Mouse (Mus musculus) hindbrain, embryonic 11.5 days (tissue): Measurements from ENCODE around the gene Rpl9. TPM values are rescaled to one million over a fixed set of nuclear protein-coding genes. Genes with fewer than 3 reads are reported as not detected.

Source experiments
- ATAC-seq: fragments of 200-750 bp; cut with Nextera tagmentation; 2 replicates; pipeline ENCODE4 v1.8.0; 2017; ENCODE audit warnings: mild to moderate bottlenecking, moderate TSS enrichment, moderate library complexity; ENCODE audit not compliant: low FRiP score
- DNase-seq: peaks from one replicate; pipeline ENCODE4 v3.0.0-alpha.2; 2015; ENCODE audit warnings: low spot score
- H3K27ac ChIP-seq: fragments of 300-500 bp; sonication (generic); 2 replicates; pipeline ENCODE4 v1.5.1; 2014; ENCODE audit warnings: mild to moderate bottlenecking, low read depth, low read length
- H3K27me3 ChIP-seq: fragments of 300-500 bp; sonication (generic); 2 replicates; pipeline ENCODE4 v1.6.1; 2014; ENCODE audit warnings: mild to moderate bottlenecking, low read length, moderate library complexity, mixed read lengths; ENCODE audit not compliant: control insufficient read depth, insufficient read depth
- H3K36me3 ChIP-seq: fragments of 300-500 bp; sonication (generic); 2 replicates; pipeline ENCODE4 v1.6.1; 2014; ENCODE audit warnings: mild to moderate bottlenecking, low read length, moderate library complexity, mixed read lengths; ENCODE audit not compliant: control insufficient read depth, insufficient read depth
- H3K4me1 ChIP-seq: fragments of 300-500 bp; sonication (generic); replicated peaks from 2 replicates; pipeline ENCODE4 v1.6.1; 2014; ENCODE audit warnings: low read length, mixed read lengths; ENCODE audit not compliant: control insufficient read depth, insufficient read depth
- H3K4me2 ChIP-seq: fragments of 300-500 bp; sonication (generic); replicated peaks from 2 replicates; pipeline ENCODE4 v1.6.1; 2014; ENCODE audit warnings: mild to moderate bottlenecking, low read depth, low read length
- H3K4me3 ChIP-seq: fragments of 300-500 bp; sonication (generic); 2 replicates; pipeline ENCODE4 v1.5.1; 2014; ENCODE audit warnings: low read depth, low read length
- H3K9ac ChIP-seq: fragments of 300-500 bp; sonication (generic); 2 replicates; pipeline ENCODE4 v1.6.1; 2014; ENCODE audit warnings: low read depth, low read length
- H3K9me3 ChIP-seq: fragments of 300-500 bp; sonication (generic); 2 replicates; pipeline ENCODE4 v1.6.1; 2016; ENCODE audit warnings: low read length; ENCODE audit not compliant: control insufficient read depth
- WGBS: fragments of 180-500 bp; shearing (Covaris S2); extraction: QIAGEN DNeasy Blood & Tissue Kit; methylation state at CpG from one replicate; pipeline ENCODE4 v1.1.7; 2014; 5-methylcytosine and 5-hydroxymethylcytosine counted together
- polyA plus RNA-seq: library from polyadenylated mRNA; unstranded; fragments of >200 nt; fragmentation: Nextera tagmentation; extraction: Ambion mirVana; gene quantifications from 2 replicates; pipeline ENCODE4 v1.2.1, GENCODE M21; 2014

Gene Rpl9
- polyA plus RNA-seq: 894 and 900 TPM in 2 replicates

GRCm38 (mm10) chr5:65390648-65391644 lies at the start of gene Rpl9, which contains the start of gene Lias:
TSS of gene Rpl9 (minus strand) at chr5:65391444.
TSS of gene Lias (plus strand) at chr5:65391497.
- Histone ChIP-seq H3K4me3 (peak within 1 kb of the TSS; percentile 97), H3K4me1 (0 out of 2 replicates have a peak, but pooled peaks cover 4% of the 10 kb centered on the region), H3K9me3 (no peaks in the 10 kb centered on the region), H3K27ac (peak within 1 kb of the TSS; percentile 89), H3K9ac (peak within 1 kb of the TSS; percentile 99), H3K27me3 (no peaks in the 10 kb centered on the region), H3K36me3 (peaks cover 8% of the 10 kb centered on the region; the same call in 1 of the 2 replicates), H3K4me2 (peak within 1 kb of the TSS; percentile 76)
- peak; percentile 98 for DNase-seq
- ATAC-seq: peak; percentile 98
- under 1% methylated on average over 83 of the region's 83 CpGs for WGBS

GRCm38 (mm10) chr5:65438041-65438440 lies 46.8 kb upstream of the Rpl9 start:
- H3K9me3 ChIP-seq: no peaks in the 10 kb centered on the region
- no peak overlapping the region for H3K27ac ChIP-seq
- no peak overlapping the region for H3K9ac ChIP-seq
- no peak for ATAC-seq
- no peak overlapping the region for H3K4me3 ChIP-seq
- H3K27me3 ChIP-seq: no peaks in the 10 kb centered on the region
- DNase-seq: no peak
- no peaks in the 10 kb centered on the region for H3K4me1 ChIP-seq
- H3K4me2 ChIP-seq: no peak overlapping the region
- no peaks in the 10 kb centered on the region for H3K36me3 ChIP-seq

DNA sequence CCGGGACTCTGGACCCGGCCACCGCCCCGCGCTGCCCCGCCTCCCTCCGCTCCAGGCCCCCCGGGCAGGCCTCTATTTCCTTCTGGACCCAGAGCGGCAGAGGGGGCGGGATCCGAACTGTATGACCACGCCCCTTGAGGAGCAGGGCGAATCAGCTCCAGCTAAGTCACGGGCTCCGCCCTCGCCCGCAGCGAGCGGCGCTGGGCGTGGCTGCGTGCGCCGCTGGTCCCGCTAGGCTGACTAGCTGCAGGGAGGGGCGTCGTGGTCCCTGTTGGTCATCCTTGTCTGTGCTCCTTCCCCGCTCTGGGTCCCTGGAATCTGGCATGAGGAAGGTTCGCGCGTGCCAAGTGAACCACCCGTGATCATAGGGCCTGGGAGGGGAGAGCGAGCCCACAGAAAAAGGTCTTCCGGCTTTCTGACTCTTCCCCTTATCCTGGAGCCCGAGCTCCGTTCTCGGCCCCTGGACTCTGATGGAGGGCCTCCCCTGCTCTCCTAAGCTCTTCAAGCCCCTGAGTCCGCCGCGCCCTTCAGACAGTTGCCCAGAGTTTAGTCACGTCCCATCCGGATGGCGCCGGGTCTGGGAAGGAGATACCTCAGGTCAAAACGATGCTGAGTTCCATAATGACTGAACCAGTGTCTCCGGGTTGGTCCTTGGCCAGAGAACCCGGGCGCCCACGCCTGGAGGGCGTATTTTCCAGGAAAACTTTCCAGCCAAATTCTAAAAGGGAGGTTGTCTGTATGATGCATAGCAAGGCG lies 44.7 kb upstream of the Rpl9 start, which contains the start of gene Ugdh:
TSS of gene Ugdh (minus strand) at position 144 of the 756 bp plus-strand sequence.
- H3K4me2 ChIP-seq: peak within 1 kb of the TSS; percentile 72
- DNase-seq (peak; percentile 99), ATAC-seq (peak; percentile 98)
- no peaks in the 10 kb centered on the region for H3K9me3 ChIP-seq
- H3K4me1 ChIP-seq: no peaks in the 10 kb centered on the region
- no peaks in the 10 kb centered on the region for H3K36me3 ChIP-seq
- H3K27me3 ChIP-seq: no peaks in the 10 kb centered on the region
- H3K4me3 ChIP-seq: peak within 1 kb of the TSS; percentile 82
- H3K27ac ChIP-seq: peak within 1 kb of the TSS; percentile 72
- WGBS: under 1% methylated on average over 43 of the region's 51 CpGs
- peak within 1 kb of the TSS; percentile 83 for H3K9ac ChIP-seq

DNA sequence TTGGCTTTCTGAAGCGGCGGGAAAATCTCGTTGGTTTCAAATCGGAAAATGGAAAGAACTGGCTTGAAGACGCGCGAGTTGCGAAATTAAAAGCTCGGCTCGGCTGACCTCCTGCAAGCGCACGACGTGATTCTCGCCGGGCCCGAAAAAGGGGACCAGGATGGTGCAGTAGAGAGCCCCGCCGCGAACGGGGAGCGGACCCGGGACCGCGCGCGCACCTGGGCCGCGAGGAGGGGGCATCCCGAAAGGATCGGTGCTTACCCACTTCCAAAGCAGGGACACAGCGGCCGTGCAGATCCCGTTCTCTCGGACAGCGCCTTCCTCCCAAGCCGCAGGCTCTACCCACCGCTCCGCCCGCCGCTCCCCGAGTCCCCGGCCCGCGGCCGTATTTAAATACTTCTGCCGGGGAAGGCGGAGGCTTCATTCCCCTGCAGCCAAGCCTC lies 44.1 kb upstream of the Rpl9 start:
- Histone ChIP-seq H3K27ac (peak overlapping the region; percentile 71; the same call in 1 of the 2 replicates), H3K27me3 (no peaks in the 10 kb centered on the region), H3K4me1 (no peaks in the 10 kb centered on the region), H3K36me3 (no peaks in the 10 kb centered on the region), H3K4me3 (peak overlapping the region; percentile 82), H3K9me3 (no peaks in the 10 kb centered on the region), H3K9ac (peak overlapping the region; percentile 83), H3K4me2 (peak overlapping the region; percentile 72)
- DNase-seq (no peak), ATAC-seq (no peak)
- 0% methylated on average over 41 of the region's 47 CpGs for WGBS

GRCm38 (mm10) chr5:65434471-65435362 lies 43.5 kb upstream of the Rpl9 start:
- Histone ChIP-seq H3K27ac (peak overlapping the region; percentile 71; the same call in 1 of the 2 replicates), H3K9ac (peak overlapping the region; percentile 83), H3K4me1 (no peaks in the 10 kb centered on the region), H3K36me3 (no peaks in the 10 kb centered on the region), H3K4me3 (peak overlapping the region; percentile 82), H3K4me2 (peak overlapping the region; percentile 72), H3K27me3 (no peaks in the 10 kb centered on the region), H3K9me3 (no peaks in the 10 kb centered on the region)
- DNase-seq (peak; percentile 52), ATAC-seq (peak; percentile 21; the same call in 1 of the 2 replicates)
- 7% methylated on average over 15 of the region's 15 CpGs for WGBS

DNA sequence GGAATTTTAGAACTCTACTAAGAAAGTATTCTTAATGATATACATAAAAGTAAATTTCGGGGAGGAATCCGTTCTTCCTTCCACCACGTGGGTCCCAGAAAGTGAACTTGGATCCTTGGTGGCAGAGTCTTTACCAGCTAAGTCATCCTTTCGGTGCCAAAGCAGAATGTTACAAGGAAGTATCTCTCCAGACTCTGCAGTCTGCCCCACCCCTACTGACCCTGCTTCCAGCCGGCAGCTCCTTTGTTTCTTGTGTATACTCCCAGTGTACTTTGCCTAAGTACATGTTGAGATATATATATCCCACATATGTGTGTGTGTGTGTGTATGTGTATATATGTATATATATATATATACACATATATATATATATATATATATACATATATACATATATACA lies 38.2 kb upstream of the Rpl9 start:
- no peak for DNase-seq
- Histone ChIP-seq H3K27ac (no peak overlapping the region), H3K4me2 (no peak overlapping the region), H3K4me1 (no peaks in the 10 kb centered on the region), H3K4me3 (no peak overlapping the region), H3K36me3 (no peaks in the 10 kb centered on the region), H3K27me3 (no peaks in the 10 kb centered on the region), H3K9me3 (no peaks in the 10 kb centered on the region), H3K9ac (no peak overlapping the region)
- ATAC-seq: no peak
- 87% methylated on average over 5 of the region's 5 CpGs for WGBS

DNA sequence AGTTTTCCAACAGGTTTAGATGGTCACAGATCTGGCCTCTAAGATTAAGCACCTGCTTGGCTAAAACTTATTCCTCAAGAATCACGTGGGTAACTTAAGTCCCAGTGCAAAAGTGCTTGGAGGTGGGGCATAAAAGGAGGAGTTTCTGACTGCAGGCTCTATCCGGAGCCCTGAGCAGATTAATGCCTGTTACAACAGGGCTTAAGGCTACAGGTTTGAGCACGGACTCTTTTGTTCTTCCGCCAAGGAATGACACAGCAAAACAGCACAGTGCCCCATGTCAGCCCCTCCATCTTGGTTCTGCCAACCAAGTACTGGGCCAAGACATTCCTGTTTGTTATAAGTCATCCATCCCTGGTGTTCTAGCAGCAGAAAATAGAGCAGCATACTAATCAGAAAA lies 37.1 kb upstream of the Rpl9 start:
- no peak overlapping the region for H3K9ac ChIP-seq
- H3K4me1 ChIP-seq: no peaks in the 10 kb centered on the region
- ATAC-seq (no peak), DNase-seq (no peak)
- no peak overlapping the region for H3K27ac ChIP-seq
- no peak overlapping the region for H3K4me2 ChIP-seq
- no peaks in the 10 kb centered on the region for H3K9me3 ChIP-seq
- no peak overlapping the region for H3K4me3 ChIP-seq
- H3K36me3 ChIP-seq: no peaks in the 10 kb centered on the region
- 53% methylated on average over 4 of the region's 4 CpGs for WGBS
- H3K27me3 ChIP-seq: no peaks in the 10 kb centered on the region

DNA sequence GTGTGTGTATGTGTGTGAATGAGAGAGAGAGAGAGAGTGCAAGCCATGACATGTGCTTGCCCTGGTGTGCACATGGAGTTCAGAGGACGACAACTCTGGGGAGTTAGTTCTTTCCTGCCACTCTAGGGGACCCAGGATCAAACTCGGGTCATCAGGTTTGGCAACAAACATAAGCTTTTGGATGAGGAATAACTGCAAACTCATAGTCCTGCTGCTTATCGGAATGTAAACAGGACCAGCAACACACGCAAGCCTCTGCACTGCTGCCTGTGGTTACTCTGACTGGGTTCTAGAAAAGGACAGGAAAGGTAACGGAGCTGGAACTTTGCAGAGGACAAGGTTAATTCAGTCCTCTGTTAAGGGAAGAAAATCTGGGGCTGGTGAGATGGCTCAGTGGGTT lies 34.0 kb upstream of the Rpl9 start:
- Histone ChIP-seq H3K4me3 (no peak overlapping the region), H3K9ac (no peak overlapping the region), H3K4me2 (no peak overlapping the region), H3K9me3 (no peaks in the 10 kb centered on the region), H3K27me3 (no peaks in the 10 kb centered on the region), H3K4me1 (no peaks in the 10 kb centered on the region), H3K36me3 (no peaks in the 10 kb centered on the region), H3K27ac (no peak overlapping the region)
- ATAC-seq (no peak), DNase-seq (no peak)
- WGBS: 93% methylated on average over 5 of the region's 5 CpGs
